Mouse (Mus musculus): Measurements from ENCODE around the gene Clasp1. TPM values are rescaled to one million over a fixed set of nuclear protein-coding genes. Genes with fewer than 3 reads are reported as not detected.

Clasp1 gene
- total and polyA plus RNA-seq, 2 experiments from 2014 or later: 67.3 to 168 TPM

- Histone ChIP-seq H3K9ac (no peak overlapping the region), H3K27ac (ENCODE audit: low read depth, low read length) (no peak overlapping the region), H3K27me3 (ENCODE audit: insufficient read depth, low read length) (no peaks in the 10 kb centered on the region), H3K36me3 (ENCODE audit: insufficient read depth) (no peaks in the 10 kb centered on the region), H3K4me1 (ENCODE audit: insufficient read depth) (peaks cover 20% of the 10 kb centered on the region), H3K9me3 (ENCODE audit: low read length) (no peaks in the 10 kb centered on the region), H3K4me3 (ENCODE audit: low read depth, low read length) (no peak overlapping the region), H3K4me2 (ENCODE audit: low read depth) (no peak overlapping the region)
- WGBS: 51% methylated on average over 4 of the region's 4 CpGs
- peak; percentile 20; the same call in 1 of the 2 replicates for ATAC-seq
- TF ChIP-seq CTCF (IDR thresholded peaks at IDR 0.05; ENCODE audit: low read depth): no peak
- peak; percentile 47 for DNase-seq
Measured at GRCm38 (mm10) chr1:118437856-118438255, 49.0 kb downstream of the Clasp1 start.

DNA sequence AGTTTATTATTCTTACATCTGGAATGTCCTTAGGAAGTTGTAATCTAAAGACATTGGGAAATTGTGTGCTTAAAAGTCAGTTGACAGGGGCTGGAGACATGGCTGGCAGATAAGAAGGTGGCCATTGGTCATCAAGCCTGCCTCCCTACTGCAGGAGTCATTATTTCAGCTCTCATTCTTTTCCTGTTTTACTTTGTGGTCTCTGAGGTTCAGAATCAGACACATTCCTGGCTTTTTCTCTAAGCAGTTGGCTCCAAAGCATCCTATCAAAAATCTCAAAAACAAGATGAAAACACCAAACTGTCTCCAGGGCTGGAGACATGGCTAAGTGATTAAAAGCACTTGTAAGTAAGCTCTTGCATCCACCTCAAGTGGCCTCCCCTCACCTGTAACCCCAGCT lies 49.5 kb downstream of the Clasp1 start:
- Histone ChIP-seq H3K4me1 (ENCODE audit: insufficient read depth) (peaks cover 20% of the 10 kb centered on the region), H3K4me2 (ENCODE audit: low read depth) (no peak overlapping the region), H3K9me3 (ENCODE audit: low read length) (no peaks in the 10 kb centered on the region), H3K27me3 (ENCODE audit: insufficient read depth, low read length) (no peaks in the 10 kb centered on the region), H3K27ac (ENCODE audit: low read depth, low read length) (no peak overlapping the region), H3K9ac (no peak overlapping the region), H3K36me3 (ENCODE audit: insufficient read depth) (no peaks in the 10 kb centered on the region), H3K4me3 (ENCODE audit: low read depth, low read length) (no peak overlapping the region)
- ATAC-seq (no peak), DNase-seq (no peak)
- TF ChIP-seq CTCF (IDR thresholded peaks at IDR 0.05; ENCODE audit: low read depth): no peak

DNA sequence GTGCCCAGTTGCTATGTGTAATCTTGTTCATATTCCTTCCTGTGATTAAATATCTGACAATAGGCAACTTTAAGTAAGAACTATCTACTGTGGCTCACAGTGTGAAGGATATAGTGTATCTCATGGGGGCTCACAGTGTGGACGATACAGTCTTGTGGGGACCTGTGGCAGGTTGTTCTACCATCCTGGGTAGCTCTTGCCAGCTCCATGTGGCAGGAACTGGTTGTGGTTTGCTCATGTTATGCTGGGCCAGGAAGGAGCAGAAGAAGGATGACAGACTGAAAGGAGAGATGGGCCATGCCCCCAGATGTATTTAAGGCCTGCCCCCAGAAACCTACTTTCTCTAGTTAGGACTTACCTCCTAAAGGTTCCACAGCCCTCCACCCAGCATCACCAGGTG lies 51.7 kb downstream of the Clasp1 start:
- Histone ChIP-seq H3K36me3 (ENCODE audit: insufficient read depth) (no peaks in the 10 kb centered on the region), H3K27ac (ENCODE audit: low read depth, low read length) (no peak overlapping the region), H3K27me3 (ENCODE audit: insufficient read depth, low read length) (no peaks in the 10 kb centered on the region), H3K4me1 (ENCODE audit: insufficient read depth) (peaks cover 13% of the 10 kb centered on the region), H3K9ac (no peak overlapping the region), H3K9me3 (ENCODE audit: low read length) (no peaks in the 10 kb centered on the region), H3K4me2 (ENCODE audit: low read depth) (no peak overlapping the region), H3K4me3 (ENCODE audit: low read depth, low read length) (no peak overlapping the region)
- no peak for DNase-seq
- WGBS: 88% methylated on average over 1 of the region's 1 CpGs
- ATAC-seq: no peak
- TF ChIP-seq CTCF (IDR thresholded peaks at IDR 0.05; ENCODE audit: low read depth): no peak

- no peak overlapping the region for H3K4me3 ChIP-seq (ENCODE audit: low read depth, low read length)
- no peak for ATAC-seq
- no peak for TF ChIP-seq CTCF (IDR thresholded peaks at IDR 0.05; ENCODE audit: low read depth)
Measured at GRCm38 (mm10) chr1:118444420-118444819, 55.6 kb downstream of the Clasp1 start.

DNA sequence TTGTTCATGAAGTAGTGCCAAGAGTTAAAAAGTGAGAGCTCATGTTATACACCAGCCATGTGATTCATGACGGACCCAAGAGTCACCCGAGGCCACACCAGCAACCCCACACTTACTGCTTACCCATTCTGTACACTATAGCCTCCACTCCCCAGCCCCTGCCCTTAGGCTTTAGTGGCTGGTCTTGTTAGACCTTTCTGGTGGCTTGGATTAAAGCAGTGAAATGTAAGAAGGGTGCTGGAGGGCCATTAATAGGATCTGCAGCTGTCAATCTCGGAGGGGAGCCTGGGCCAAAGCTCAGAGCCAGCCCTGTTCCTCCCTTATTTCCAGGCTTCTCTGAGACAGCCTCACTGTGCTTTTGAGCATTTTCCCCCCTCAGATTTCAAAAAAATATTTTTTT lies 56.1 kb downstream of the Clasp1 start:
- H3K4me2 ChIP-seq (ENCODE audit: low read depth): no peak overlapping the region
- no peak overlapping the region for H3K4me3 ChIP-seq (ENCODE audit: low read depth, low read length)
- TF ChIP-seq CTCF (IDR thresholded peaks at IDR 0.05; ENCODE audit: low read depth): no peak
- no peak for DNase-seq
- no peaks in the 10 kb centered on the region for H3K4me1 ChIP-seq (ENCODE audit: insufficient read depth)
- H3K9me3 ChIP-seq (ENCODE audit: low read length): no peaks in the 10 kb centered on the region
- H3K27ac ChIP-seq (ENCODE audit: low read depth, low read length): no peak overlapping the region
- no peaks in the 10 kb centered on the region for H3K27me3 ChIP-seq (ENCODE audit: insufficient read depth, low read length)
- 73% methylated on average over 3 of the region's 3 CpGs for WGBS
- H3K36me3 ChIP-seq (ENCODE audit: insufficient read depth): no peaks in the 10 kb centered on the region
- H3K9ac ChIP-seq: no peak overlapping the region
- no peak for ATAC-seq

More at GRCm38 (mm10) chr1:118444420-118444819, 55.6 kb downstream of the Clasp1 start:
- H3K4me2 ChIP-seq (ENCODE audit: low read depth): no peak overlapping the region
- no peak overlapping the region for H3K9ac ChIP-seq
- no peak for DNase-seq
- no peaks in the 10 kb centered on the region for H3K27me3 ChIP-seq (ENCODE audit: insufficient read depth, low read length)
- H3K9me3 ChIP-seq (ENCODE audit: low read length): no peaks in the 10 kb centered on the region
- H3K27ac ChIP-seq (ENCODE audit: low read depth, low read length): no peak overlapping the region
- no peaks in the 10 kb centered on the region for H3K36me3 ChIP-seq (ENCODE audit: insufficient read depth)
- no peaks in the 10 kb centered on the region for H3K4me1 ChIP-seq (ENCODE audit: insufficient read depth)
- 94% methylated on average over 7 of the region's 7 CpGs for WGBS

DNA sequence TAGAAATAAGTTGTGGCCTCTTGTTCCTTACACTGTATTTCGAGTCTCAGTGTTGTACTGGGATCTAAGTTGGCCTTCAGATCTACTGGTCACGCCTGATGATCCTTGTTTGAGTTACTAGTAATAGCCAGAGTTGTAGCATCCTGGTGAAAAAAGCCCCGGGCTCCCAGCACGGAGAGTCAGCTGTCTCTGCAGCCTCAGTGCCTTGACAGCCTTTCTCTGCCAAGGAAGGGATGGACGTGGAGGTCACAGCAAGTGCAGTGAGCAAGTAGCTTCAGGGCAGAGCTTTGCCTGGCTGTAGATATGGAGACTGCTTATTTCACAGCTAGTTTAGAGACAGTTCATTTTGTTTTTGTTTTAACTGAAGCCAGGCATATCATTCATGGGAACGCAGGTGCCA lies 56.6 kb downstream of the Clasp1 start:
- H3K4me1 ChIP-seq (ENCODE audit: insufficient read depth): no peaks in the 10 kb centered on the region
- no peaks in the 10 kb centered on the region for H3K36me3 ChIP-seq (ENCODE audit: insufficient read depth)
- no peak overlapping the region for H3K4me3 ChIP-seq (ENCODE audit: low read depth, low read length)
- no peak overlapping the region for H3K4me2 ChIP-seq (ENCODE audit: low read depth)
- H3K9ac ChIP-seq: no peak overlapping the region
- DNase-seq (no peak), ATAC-seq (no peak)
- H3K27ac ChIP-seq (ENCODE audit: low read depth, low read length): no peak overlapping the region
- no peaks in the 10 kb centered on the region for H3K9me3 ChIP-seq (ENCODE audit: low read length)
- WGBS: 84% methylated on average over 6 of the region's 6 CpGs
- no peak for TF ChIP-seq CTCF (IDR thresholded peaks at IDR 0.05; ENCODE audit: low read depth)
- H3K27me3 ChIP-seq (ENCODE audit: insufficient read depth, low read length): no peaks in the 10 kb centered on the region

GRCm38 (mm10) chr1:118446006-118446405 lies 57.1 kb downstream of the Clasp1 start:
- Histone ChIP-seq H3K36me3 (ENCODE audit: insufficient read depth) (no peaks in the 10 kb centered on the region), H3K9ac (no peak overlapping the region), H3K4me1 (ENCODE audit: insufficient read depth) (no peaks in the 10 kb centered on the region), H3K4me2 (ENCODE audit: low read depth) (no peak overlapping the region), H3K27me3 (ENCODE audit: insufficient read depth, low read length) (no peaks in the 10 kb centered on the region), H3K9me3 (ENCODE audit: low read length) (no peaks in the 10 kb centered on the region), H3K27ac (ENCODE audit: low read depth, low read length) (no peak overlapping the region), H3K4me3 (ENCODE audit: low read depth, low read length) (no peak overlapping the region)
- 92% methylated on average over 3 of the region's 3 CpGs for WGBS
- DNase-seq (no peak), ATAC-seq (no peak)
- no peak for TF ChIP-seq CTCF (IDR thresholded peaks at IDR 0.05; ENCODE audit: low read depth)

DNA sequence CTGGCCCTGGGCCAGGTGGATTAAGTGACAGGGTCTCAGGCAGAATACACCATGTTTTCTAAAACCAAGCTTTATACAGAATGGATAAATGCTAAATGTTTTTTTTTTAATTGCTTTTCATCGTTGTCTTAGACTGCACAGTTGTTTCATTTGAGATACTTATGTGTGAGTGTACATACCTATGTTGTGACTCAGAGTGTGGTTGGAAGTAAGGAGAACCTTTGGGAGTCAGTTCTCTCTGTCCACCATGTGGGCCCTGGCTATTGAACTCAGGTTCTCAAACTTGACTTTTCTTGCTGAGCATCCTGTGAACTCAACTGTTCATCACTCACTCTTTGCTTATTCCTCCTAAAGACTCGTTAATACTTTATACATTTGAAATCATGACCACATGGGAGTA lies 58.3 kb downstream of the Clasp1 start:
- no peak for TF ChIP-seq CTCF (IDR thresholded peaks at IDR 0.05; ENCODE audit: low read depth)
- WGBS: 83% methylated on average over 2 of the region's 2 CpGs
- Histone ChIP-seq H3K27ac (ENCODE audit: low read depth, low read length) (no peak overlapping the region), H3K27me3 (ENCODE audit: insufficient read depth, low read length) (no peaks in the 10 kb centered on the region), H3K4me1 (ENCODE audit: insufficient read depth) (no peaks in the 10 kb centered on the region), H3K9me3 (ENCODE audit: low read length) (no peaks in the 10 kb centered on the region), H3K9ac (no peak overlapping the region), H3K4me2 (ENCODE audit: low read depth) (no peak overlapping the region), H3K4me3 (ENCODE audit: low read depth, low read length) (no peak overlapping the region), H3K36me3 (ENCODE audit: insufficient read depth) (no peaks in the 10 kb centered on the region)
- ATAC-seq (no peak), DNase-seq (no peak)

Measured in forebrain, postnatal 0 days (tissue).